Mouse (Mus musculus): Measurements from ENCODE around the gene Disc1. TPM values are rescaled to one million over a fixed set of nuclear protein-coding genes. Genes with fewer than 3 reads are reported as not detected.

Gene Disc1
- polyA plus RNA-seq (2012; rRNA removed), result 0.80 and 1.0 TPM in 2 replicates

DNA sequence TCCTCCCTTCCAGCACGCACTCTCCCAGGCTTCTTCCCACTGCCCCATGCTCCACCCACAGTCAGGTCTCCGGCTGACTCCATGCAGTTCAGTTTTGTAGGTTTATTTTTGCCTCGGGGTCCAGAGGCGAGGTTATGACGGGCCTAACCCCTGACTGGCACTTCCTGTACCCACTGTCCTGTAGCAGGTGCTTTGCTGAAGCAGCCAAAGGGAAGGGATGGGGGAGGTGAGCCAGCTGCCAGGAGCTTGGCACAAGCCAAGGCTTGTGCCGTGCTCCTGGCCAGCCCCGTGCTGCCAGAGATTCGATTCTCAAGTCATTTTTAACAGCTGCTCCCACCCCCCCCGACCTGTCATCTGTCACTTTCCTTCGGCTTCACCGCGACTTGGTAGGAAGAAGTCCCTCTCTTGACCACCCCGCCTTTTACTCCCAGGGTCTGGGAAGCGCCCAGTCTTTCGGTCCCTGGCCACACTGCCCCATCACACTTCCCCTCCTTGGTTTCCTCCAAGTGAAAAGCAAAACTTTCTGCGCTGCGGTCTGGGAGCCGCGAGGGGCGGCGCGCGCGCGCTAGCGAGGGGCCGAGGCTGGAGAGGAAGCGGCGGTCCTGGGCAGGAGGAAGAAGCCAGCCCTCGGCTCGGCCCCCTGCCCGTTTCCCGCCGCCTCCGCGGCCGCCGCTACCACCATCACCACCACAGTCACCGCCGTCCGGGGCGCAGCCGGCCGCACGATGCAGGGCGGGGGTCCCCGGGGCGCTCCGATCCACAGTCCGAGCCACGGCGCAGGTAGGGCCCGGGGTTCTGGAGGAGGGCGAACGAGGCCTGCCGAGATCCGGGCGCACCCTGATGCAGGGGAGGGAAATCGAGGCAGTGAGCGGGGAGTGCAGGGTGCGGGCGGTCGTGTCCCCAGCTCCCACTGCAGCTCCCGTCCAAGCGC is at the start of gene Disc1:
Disc1 (plus strand) TSS at position 691 of the 931 bp plus-strand sequence.
- DNase-seq (ENCODE audit: extremely low spot score in 1 of 2, low spot score in 1 of 2), result peak in 1 of 2 experiments; percentile 27

GRCm38 (mm10) chr8:125012695-125013627 is 41.0 kb upstream of the Disc1 start, which contains the start of gene Tsnax:
TSS of gene Tsnax (plus strand) at chr8:125012997.
- peak; percentile 87 to 93 for DNase-seq (ENCODE audit: extremely low spot score in 1 of 2, low spot score in 1 of 2)

GRCm38 (mm10) chr8:125024085-125024484 is 29.9 kb upstream of the Disc1 start:
- DNase-seq (ENCODE audit: extremely low spot score in 1 of 2, low spot score in 1 of 2), result no peak

DNA sequence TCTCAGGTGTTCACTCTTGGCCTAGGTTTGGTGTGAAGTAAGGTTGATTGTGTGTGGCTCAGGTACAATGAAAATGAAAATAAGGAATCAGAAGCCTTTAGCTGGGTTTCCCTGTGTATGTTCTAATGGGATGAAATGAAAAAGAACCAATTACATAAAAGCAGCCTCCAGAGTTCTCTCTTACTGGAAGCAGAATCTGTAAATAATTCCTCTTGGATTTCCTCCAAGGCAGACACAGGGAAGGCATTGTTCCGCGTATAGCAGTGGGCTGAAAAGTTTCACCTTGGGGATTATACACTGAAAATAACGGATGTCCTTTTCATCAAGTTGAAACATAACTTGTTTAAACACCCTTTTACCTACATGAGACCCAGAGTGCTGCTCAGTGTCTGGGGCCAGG is 26.8 kb upstream of the Disc1 start:
- DNase-seq (ENCODE audit: extremely low spot score in 1 of 2, low spot score in 1 of 2), result no peak

DNA sequence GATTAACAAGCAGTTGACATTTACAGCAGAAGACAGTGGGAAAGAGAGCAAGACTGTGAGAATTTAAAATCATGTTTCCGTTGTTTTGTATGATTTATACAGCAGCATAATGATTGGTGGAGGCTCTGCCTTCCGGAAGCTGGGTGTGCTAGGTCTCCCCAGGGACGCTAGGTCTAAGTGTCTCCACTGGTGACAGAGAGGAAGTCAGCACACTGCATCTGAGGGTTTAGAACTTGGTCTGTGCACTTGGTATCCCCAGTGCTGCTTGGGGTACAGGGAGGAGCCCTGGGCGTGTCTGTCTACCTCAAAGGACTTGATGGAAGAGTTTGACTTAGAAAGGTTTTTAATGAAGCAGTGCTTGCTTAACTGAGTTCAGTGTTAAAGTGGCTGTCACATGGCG is 25.2 kb upstream of the Disc1 start:
- DNase-seq (ENCODE audit: extremely low spot score in 1 of 2, low spot score in 1 of 2), result no peak

DNA sequence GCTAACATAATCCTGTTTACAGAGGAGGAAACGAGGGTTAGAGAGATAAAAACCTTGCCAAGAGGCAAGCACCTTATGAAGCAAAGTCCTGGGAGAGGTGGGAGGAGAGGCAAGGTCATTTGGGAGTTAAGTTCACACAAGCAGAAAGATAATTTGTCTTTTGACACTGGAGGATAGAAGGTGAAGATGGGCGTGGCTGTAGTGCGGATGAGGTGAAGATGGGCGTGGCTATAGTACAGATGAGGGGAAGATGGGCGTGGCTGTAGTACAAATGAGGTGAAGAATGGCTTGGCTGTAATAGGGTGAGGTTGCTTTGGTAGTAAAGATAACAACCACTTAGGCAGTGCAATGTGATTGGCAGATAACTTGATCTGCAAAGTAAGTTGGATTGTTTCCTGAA is 22.7 kb upstream of the Disc1 start:
- no peak for DNase-seq (ENCODE audit: extremely low spot score in 1 of 2, low spot score in 1 of 2)

- peak in 1 of 2 experiments; percentile 78 for DNase-seq (ENCODE audit: extremely low spot score in 1 of 2, low spot score in 1 of 2)
These were observed 19.3 kb upstream of the Disc1 start for GRCm38 (mm10) chr8:125034669-125035068.

GRCm38 (mm10) chr8:125037081-125037480 is 16.9 kb upstream of the Disc1 start:
- no peak for DNase-seq (ENCODE audit: extremely low spot score in 1 of 2, low spot score in 1 of 2)

- no peak for DNase-seq (ENCODE audit: extremely low spot score in 1 of 2, low spot score in 1 of 2)
These were observed 15.3 kb upstream of the Disc1 start for GRCm38 (mm10) chr8:125038731-125039130.

- no peak for DNase-seq (ENCODE audit: extremely low spot score in 1 of 2, low spot score in 1 of 2)
These were observed 13.2 kb upstream of the Disc1 start for GRCm38 (mm10) chr8:125040587-125041375.

GRCm38 (mm10) chr8:125041496-125041895 is 12.5 kb upstream of the Disc1 start:
- DNase-seq (ENCODE audit: extremely low spot score in 1 of 2, low spot score in 1 of 2), result no peak

GRCm38 (mm10) chr8:125043394-125043793 is 10.6 kb upstream of the Disc1 start:
- DNase-seq (ENCODE audit: extremely low spot score in 1 of 2, low spot score in 1 of 2), result no peak

DNA sequence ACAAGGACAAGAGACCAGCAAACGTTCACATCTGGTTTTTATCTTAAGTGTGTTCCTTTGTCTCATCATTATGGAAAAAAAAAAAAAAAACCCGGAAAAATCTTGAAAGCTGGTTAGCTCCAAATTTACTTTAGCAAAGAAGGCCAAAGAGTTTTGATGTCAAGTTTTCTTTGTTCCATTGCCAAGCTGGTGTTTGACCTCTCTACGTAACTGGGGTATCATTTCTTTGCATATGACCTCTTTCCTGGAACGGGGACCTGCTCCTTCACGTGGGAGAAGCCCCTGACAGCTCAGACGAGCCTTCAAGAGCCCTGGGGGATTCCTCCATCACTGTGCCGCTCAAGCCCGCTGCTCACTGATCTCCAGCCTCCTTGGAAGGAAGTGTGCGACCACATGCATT is 10.1 kb upstream of the Disc1 start:
- DNase-seq (ENCODE audit: extremely low spot score in 1 of 2, low spot score in 1 of 2), result no peak

DNA sequence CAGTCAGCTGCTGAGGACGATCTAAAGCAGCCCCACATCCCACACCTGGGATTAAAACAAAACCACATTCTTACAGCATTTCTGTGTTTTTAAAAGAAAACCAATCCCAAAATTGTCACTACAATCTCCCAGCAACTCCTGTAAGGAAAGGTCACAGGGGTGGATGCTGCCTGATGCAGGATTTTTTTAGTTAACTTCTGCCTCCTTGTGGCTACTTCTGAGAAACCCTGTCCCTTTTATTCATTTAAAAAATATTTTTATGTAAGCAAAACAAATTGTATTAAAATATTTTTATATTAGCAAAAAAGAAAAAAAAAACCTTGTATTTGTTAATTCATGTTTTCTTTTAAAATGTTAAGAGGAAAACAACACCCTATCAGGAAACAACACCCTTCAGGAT is 8.2 kb upstream of the Disc1 start:
- DNase-seq (ENCODE audit: extremely low spot score in 1 of 2, low spot score in 1 of 2), result no peak

DNA sequence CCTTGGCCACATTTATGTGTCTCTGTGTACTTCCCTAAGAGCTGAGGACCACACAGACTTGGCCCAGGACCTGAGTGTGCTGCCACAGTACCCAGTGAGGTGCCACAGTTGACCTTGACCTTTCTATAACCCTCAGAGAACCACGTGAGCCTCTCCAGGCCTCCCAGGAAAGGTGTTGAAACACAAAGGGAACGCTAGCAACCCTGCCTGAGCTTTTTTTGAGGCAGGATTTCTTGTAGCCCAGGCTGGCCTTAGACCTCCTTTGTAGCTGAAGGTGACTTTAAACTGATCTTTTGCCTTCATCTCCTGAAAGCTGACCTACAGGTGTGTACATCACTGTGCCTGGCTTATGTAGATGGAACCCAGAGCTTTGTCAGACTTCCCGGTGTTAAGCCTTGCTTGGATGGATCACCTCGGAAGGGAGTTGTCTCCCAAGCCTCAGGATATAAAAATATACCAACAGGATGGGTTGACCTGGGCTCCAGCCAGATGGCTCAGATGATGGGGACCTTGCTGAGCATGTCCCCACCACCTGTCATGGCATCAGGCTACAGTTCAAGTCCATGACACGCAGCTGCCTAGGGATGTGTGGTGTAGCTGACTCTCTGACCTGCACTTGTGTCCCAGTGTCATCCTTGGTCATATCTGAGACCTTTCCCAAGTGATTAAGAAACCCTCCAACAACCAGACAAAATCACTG is 4.8 kb upstream of the Disc1 start:
- DNase-seq (ENCODE audit: extremely low spot score in 1 of 2, low spot score in 1 of 2), result no peak

GRCm38 (mm10) chr8:125049826-125050225 is 4.2 kb upstream of the Disc1 start:
- DNase-seq (ENCODE audit: extremely low spot score in 1 of 2, low spot score in 1 of 2), result no peak

DNA sequence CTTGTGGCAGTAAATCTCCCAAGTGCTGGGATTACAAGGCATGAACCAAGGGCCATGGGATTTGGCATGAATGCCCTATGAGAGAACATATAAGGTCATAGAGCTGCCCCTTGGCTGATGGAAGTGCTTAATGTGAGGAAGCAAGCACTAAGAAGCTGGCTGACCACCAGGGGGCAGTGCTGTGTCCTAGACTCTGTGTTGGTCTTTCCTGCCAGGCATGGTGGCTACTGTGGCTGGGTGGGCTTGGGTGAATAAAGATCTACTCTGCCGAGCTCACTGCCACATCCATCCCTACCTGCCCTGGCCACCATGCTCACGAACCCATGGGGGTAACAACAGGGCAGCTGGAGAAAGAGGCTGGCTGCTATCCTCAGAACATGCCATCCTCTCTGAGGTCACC is 2.0 kb upstream of the Disc1 start:
- peak in 1 of 2 experiments; percentile 70 for DNase-seq (ENCODE audit: extremely low spot score in 1 of 2, low spot score in 1 of 2)

GRCm38 (mm10) chr8:125054436-125054810 is 428 bp downstream of the Disc1 start:
- peak in 1 of 2 experiments; percentile 48 for DNase-seq (ENCODE audit: extremely low spot score in 1 of 2, low spot score in 1 of 2)

- DNase-seq (ENCODE audit: extremely low spot score in 1 of 2, low spot score in 1 of 2), result no peak
These were observed 6.9 kb downstream of the Disc1 start for GRCm38 (mm10) chr8:125060904-125061303.

GRCm38 (mm10) chr8:125065596-125065995 is 11.6 kb downstream of the Disc1 start:
- no peak for DNase-seq (ENCODE audit: extremely low spot score in 1 of 2, low spot score in 1 of 2)
